13 mouse cellular contexts compared by ENCODE assay signal in the genomic region with DNA sequence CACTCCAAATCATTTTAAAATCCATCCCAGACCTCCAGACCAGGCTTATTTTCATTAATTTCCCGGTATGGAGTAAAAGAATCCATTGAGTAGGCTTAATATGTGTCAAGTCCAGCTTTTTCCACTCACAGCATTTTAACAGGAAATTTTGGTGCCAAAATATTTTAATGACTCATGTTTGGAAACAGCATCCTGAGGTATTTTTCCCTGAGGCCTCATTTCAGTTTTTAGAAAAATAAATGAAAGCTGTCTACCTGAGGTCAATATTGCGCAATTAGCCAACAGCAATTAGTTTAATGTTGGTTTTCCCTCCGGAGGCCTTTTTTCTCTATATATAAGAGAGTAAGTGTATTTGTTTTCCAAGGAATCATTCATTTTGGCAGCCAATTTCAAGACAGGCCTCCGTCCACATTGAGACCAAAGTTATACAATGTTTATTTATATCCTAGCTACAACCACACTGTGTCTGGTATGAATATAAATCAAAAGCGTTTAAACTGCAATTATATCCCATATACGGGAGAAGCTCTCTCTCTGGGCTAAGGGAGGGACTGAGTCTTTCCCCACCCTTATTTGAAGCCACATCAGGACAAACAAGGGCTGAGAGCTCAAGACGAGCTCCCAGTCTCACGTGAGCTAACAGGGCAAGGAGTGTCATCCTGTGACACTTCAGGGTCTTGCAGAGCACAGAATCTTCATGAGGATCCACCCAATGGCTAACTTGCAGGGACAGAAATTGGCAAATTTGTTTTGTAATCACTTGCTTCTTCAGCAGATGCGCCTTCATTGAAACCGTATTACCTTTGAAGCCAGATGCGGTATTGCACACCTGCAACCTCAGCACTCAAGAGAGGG. TPM values are rescaled to one million over a fixed set of nuclear protein-coding genes. Genes with fewer than 3 reads are reported as not detected.
DNase-seq lines count a peak whose midpoint lies in the region; ATAC-seq and TF ChIP-seq lines count a peak whose summit lies in the region.
"Had no signal": no experiment of that assay in that cellular context is flagged by ENCODE, and none has a peak within 500 bp of the region (broad histone marks: within the 10 kb centered on the region; RNA-seq: fewer than 3 reads in every experiment).

No protein-coding gene starts in this region.

- no peaks in the 10 kb centered on the region for H3K36me3 ChIP-seq in heart, postnatal 0 days (replicated peaks; ENCODE audit: control insufficient read depth, insufficient read depth, low read length)
- no peaks in the 10 kb centered on the region for H3K36me3 ChIP-seq in lung, postnatal 0 days (ENCODE audit: insufficient read depth, low read length)
- H3K36me3 ChIP-seq: midbrain, embryonic 13.5 days had no signal

- H3K9me3 ChIP-seq in heart, postnatal 0 days (replicated peaks; ENCODE audit: control insufficient read depth, low read length): no peaks in the 10 kb centered on the region
- no peaks in the 10 kb centered on the region for H3K9me3 ChIP-seq in lung, postnatal 0 days (ENCODE audit: low read length)
- H3K9me3 ChIP-seq: midbrain, embryonic 13.5 days had no signal

- 0 out of 2 replicates have a peak overlapping the region, but pooled peaks have one; percentile 39 for H3K27ac ChIP-seq in heart, postnatal 0 days (ENCODE audit: low read depth)
- H3K27ac ChIP-seq in lung, postnatal 0 days (ENCODE audit: low read length): no peak overlapping the region
- H3K27ac ChIP-seq: midbrain, embryonic 13.5 days had no signal

- 74% methylated on average over 11 of the region's 11 CpGs for WGBS in heart, postnatal 0 days
- WGBS in lung, postnatal 0 days: 52% methylated on average over 11 of the region's 11 CpGs
- 51% methylated on average over 11 of the region's 11 CpGs for WGBS in lung, adult 2 months

- TF ChIP-seq EP300 in heart, postnatal 0 days (IDR thresholded peaks at IDR 0.05; ENCODE audit: low read depth): no peak
- peak; percentile 60 for TF ChIP-seq EP300 in lung, postnatal 0 days (IDR thresholded peaks at IDR 0.05)

- TF ChIP-seq CTCF in heart, postnatal 0 days (IDR thresholded peaks at IDR 0.05; ENCODE audit: low read depth): no peak
- TF ChIP-seq CTCF in lung, postnatal 0 days (IDR thresholded peaks at IDR 0.05): no peak
- TF ChIP-seq CTCF in lung, adult 2 months (IDR thresholded peaks at IDR 0.05; ENCODE audit: insufficient read depth, low read length): no peak

- intact Hi-C loops in heart, postnatal 14 days (cut with DNase I): no loop called here

- H3K4me3 ChIP-seq in heart, postnatal 0 days (ENCODE audit: low read depth, low read length): no peak overlapping the region
- H3K4me3 ChIP-seq in lung, postnatal 0 days (ENCODE audit: low read depth, low read length): no peak overlapping the region
- no peak overlapping the region for H3K4me3 ChIP-seq in lung, adult 2 months (replicated peaks; ENCODE audit: extremely low read depth, low read depth, low read length)
- H3K4me3 ChIP-seq: midbrain, embryonic 13.5 days had no signal

- ATAC-seq in heart, postnatal 0 days (ENCODE audit: insufficient read depth, low read depth): no peak
- peak; percentile 72 for ATAC-seq in lung, postnatal 0 days
- ATAC-seq: forebrain, embryonic 14.5 days; midbrain, embryonic 13.5 days had no signal

- H3K4me1 ChIP-seq in heart, postnatal 0 days (ENCODE audit: control insufficient read depth, insufficient read depth): no peaks in the 10 kb centered on the region
- peaks cover 10% of the 10 kb centered on the region for H3K4me1 ChIP-seq in lung, postnatal 0 days (ENCODE audit: insufficient read depth, low read depth, low read length)
- no peaks in the 10 kb centered on the region; the same call in 1 of the 2 replicates for H3K4me1 ChIP-seq in lung, adult 2 months (ENCODE audit: control insufficient read depth, insufficient read depth, low read length)
- H3K4me1 ChIP-seq: midbrain, embryonic 13.5 days had no signal

- no peak for DNase-seq in heart, postnatal 0 days (ENCODE audit: low spot score)
- DNase-seq in heart, postnatal 14 days: no peak
- peak; percentile 75 for DNase-seq in lung, postnatal 0 days (ENCODE audit: low spot score)
- DNase-seq in lung, adult 2 months: no peak
- peak; percentile 85 for DNase-seq in fibroblast of lung, adult 2 months (ENCODE audit: low read depth)
- DNase-seq in layer of hippocampus, adult 18-20 months (ENCODE audit: low spot score in 2 of 2): no peak
- no peak for DNase-seq in cerebellum, adult 9-10 months
- DNase-seq: layer of hippocampus, adult 9-11 months; right cerebral cortex, postnatal 25 days had no signal

- no peaks in the 10 kb centered on the region for H3K27me3 ChIP-seq in heart, postnatal 0 days (ENCODE audit: control insufficient read depth, insufficient read depth, low read length)
- 0 out of 2 replicates have a peak, but pooled peaks cover 4% of the 10 kb centered on the region for H3K27me3 ChIP-seq in lung, postnatal 0 days (replicated peaks; ENCODE audit: insufficient read depth, low read length)
- H3K27me3 ChIP-seq: midbrain, embryonic 13.5 days had no signal

- TF ChIP-seq POLR2A in lung, adult 2 months (IDR thresholded peaks at IDR 0.05; ENCODE audit: borderline replicate concordance, extremely low read depth, low read depth, low read length): no peak

- no peak overlapping the region for H3K9ac ChIP-seq in heart, postnatal 0 days (replicated peaks; ENCODE audit: low read depth, low read length)
- no peak overlapping the region for H3K9ac ChIP-seq in lung, postnatal 0 days (replicated peaks; ENCODE audit: low read depth)
- H3K9ac ChIP-seq: midbrain, embryonic 13.5 days had no signal

- no peak overlapping the region for H3K4me2 ChIP-seq in heart, postnatal 0 days (ENCODE audit: low read depth, low read length)
- no peak overlapping the region for H3K4me2 ChIP-seq in lung, postnatal 0 days (replicated peaks; ENCODE audit: low read depth, low read length)
- H3K4me2 ChIP-seq: liver, embryonic 11.5 days; midbrain, embryonic 13.5 days had no signal

RNA-seq across cellular contexts. Expression of a gene that starts 20.3 kb away (rescaled TPM):
- not detected in 2 replicates for total RNA-seq in heart, postnatal 0 days (2014; rRNA removed; ENCODE audit: low replicate concordance)
- 0.05 TPM in 1 of 2 replicates, not detected in the other for polyA plus RNA-seq in heart, postnatal 0 days (2015; fragmentation: Nextera tagmentation; extraction: Ambion mirVana)
- total RNA-seq in heart, postnatal 14 days (2021): under 1 TPM in 1 of 2 experiments, not detected in 1; 0.07 TPM
- 0.10 and 0.21 TPM in 2 replicates for polyA plus RNA-seq in lung, postnatal 0 days (2015; fragmentation: Nextera tagmentation; extraction: Ambion mirVana)
- 0.09 TPM in 1 of 2 replicates, not detected in the other for polyA plus RNA-seq in lung, adult 2 months (2012; rRNA removed)
- total RNA-seq in layer of hippocampus, adult 18-20 months (2021): not detected
- polyA plus RNA-seq: forebrain, embryonic 14.5 days; midbrain, embryonic 13.5 days; neural tube, embryonic 14.5 days had no signal

RNA-seq across cellular contexts. Expression of a gene that starts 37.7 kb away (rescaled TPM):
- total RNA-seq in heart, postnatal 0 days (2014; rRNA removed; ENCODE audit: low replicate concordance): 8.7 and 15.8 TPM in 2 replicates
- polyA plus RNA-seq in heart, postnatal 0 days (2015; fragmentation: Nextera tagmentation; extraction: Ambion mirVana): 9.6 and 10.3 TPM in 2 replicates
- 1 to 10 TPM; 3.7 to 5.1 TPM for total RNA-seq in heart, postnatal 14 days (2021)
- 22.9 and 23.7 TPM in 2 replicates for polyA plus RNA-seq in lung, postnatal 0 days (2015; fragmentation: Nextera tagmentation; extraction: Ambion mirVana)
- 2.7 and 5.1 TPM in 2 replicates for polyA plus RNA-seq in lung, adult 2 months (2012; rRNA removed)
- total RNA-seq in layer of hippocampus, adult 18-20 months (2021): 10 to 100 TPM; 10.8 to 14.1 TPM

Comparison
In these comparisons a context has a peak if more than half of its experiments do, and no peak if none do; other contexts are left out.
1. DNase-seq: peak in lung, postnatal 0 days (single experiment) and fibroblast of lung, adult 2 months (single experiment); none in heart, postnatal 0 days (single experiment), heart, postnatal 14 days (0 of 2), lung, adult 2 months (single experiment), layer of hippocampus, adult 18-20 months (0 of 2) and cerebellum, adult 9-10 months (single experiment).